Mouse (Mus musculus): ENCODE measurements around the gene Snrnp48. TPM values are rescaled to one million over a fixed set of nuclear protein-coding genes. Genes with fewer than 3 reads are reported as not detected.

The Snrnp48 gene
- 18.6 and 31.0 TPM in 2 replicates for polyA plus RNA-seq (2012; rRNA removed)

GRCm38 (mm10) chr13:38204702-38205482, at the start of gene Snrnp48:
Gene Snrnp48, plus strand, starts transcription at chr13:38204938.
- peak; percentile 68 for DNase-seq (ENCODE audit: low read depth, low spot score)
- under 1% methylated on average over 59 of the region's 59 CpGs for WGBS

DNA sequence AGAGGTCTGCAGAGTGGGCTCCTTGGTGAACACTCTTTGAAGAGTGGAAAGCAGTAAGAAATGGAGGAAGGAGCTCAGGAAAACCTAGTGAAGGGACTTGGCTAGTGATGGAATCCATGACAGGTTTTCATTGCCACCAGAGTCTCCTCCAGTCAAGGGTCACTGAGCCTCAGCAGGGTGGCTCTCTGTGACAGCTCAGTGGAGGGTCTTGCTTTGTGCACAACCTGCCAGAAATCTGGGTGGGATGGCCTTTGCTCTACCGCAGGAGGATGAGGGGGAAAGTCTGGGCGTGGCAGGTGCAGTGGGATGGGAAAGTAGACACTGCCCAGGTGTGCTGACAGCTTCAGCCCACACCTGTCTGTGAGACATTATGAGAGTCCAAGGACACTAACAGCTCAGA, 49.2 kb upstream of the Snrnp48 start:
- 22% methylated on average over 2 of the region's 2 CpGs for WGBS
- DNase-seq (ENCODE audit: low read depth, low spot score): no peak

GRCm38 (mm10) chr13:38157635-38158034, 47.1 kb upstream of the Snrnp48 start:
- WGBS: 28% methylated on average over 6 of the region's 6 CpGs
- no peak for DNase-seq (ENCODE audit: low read depth, low spot score)

GRCm38 (mm10) chr13:38162002-38162401, 42.7 kb upstream of the Snrnp48 start:
- no peak for DNase-seq (ENCODE audit: low read depth, low spot score)
- WGBS: 51% methylated on average over 2 of the region's 2 CpGs

DNA sequence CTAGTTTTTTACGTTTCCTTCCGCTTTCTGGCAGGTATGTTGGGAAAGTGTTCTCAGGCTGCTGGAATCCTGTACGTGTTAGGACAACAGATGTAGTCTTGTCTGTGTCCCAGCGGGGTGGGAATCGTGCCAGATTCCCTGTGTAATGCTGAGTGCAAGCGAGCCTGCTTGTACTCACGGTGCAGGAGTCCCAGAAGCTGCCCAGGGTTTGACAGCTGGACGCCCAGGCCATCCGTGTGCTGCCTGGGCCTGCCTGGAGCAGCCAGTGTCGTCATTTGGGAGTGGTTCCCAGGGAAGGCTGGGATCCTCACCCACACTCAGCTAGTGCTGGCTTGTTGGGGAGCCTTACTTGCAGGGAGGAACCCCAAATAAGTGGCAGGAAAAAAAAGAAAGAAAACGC, 42.1 kb upstream of the Snrnp48 start:
- DNase-seq (ENCODE audit: low read depth, low spot score): no peak

GRCm38 (mm10) chr13:38164932-38165331, 39.8 kb upstream of the Snrnp48 start:
- 60% methylated on average over 11 of the region's 11 CpGs for WGBS
- no peak for DNase-seq (ENCODE audit: low read depth, low spot score)

More for the DNA sequence above, 42.1 kb upstream of the Snrnp48 start:
- WGBS: 11% methylated on average over 11 of the region's 11 CpGs

DNA sequence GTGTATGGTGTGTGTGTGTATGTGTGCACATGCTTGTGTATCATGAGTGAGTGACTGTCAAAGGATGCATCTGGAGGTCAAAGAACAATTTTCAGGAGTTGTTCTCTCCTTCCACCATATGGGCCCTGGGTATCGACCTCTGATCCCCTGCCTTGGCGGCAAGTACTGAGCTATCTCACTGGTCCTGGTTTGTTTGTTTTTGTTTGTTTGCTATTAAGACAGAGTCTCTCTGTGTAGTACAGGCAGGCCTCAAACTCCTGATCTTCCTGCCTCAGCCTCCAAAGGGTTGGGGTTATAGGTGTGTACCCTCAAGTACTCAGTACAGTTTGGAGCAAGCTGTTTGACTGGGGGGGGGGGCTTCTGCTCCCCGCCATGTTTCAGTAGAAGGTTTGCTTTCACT, 37.7 kb upstream of the Snrnp48 start:
- WGBS: 73% methylated on average over 3 of the region's 3 CpGs
- DNase-seq (ENCODE audit: low read depth, low spot score): no peak

DNA sequence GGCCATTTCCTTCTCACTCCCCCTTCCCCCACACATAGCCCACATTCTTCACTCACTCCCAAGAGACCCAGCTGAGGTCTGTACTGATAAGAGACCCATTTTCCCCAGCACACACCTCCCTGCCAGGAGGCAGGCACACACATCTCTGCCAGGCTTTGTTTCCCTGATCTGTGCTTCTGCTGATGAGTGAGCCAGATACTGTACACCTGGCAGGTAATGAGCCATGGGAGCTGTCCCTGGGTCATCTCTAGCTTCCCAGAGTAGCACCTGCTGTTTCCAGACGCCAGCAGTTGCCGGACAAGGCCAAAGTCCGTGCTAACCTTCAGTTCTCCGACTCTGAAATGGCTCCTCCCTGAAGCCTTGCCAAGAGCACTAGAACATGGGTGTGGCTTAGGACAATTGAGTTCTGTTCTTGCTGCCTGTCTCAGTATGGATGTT, 34.0 kb upstream of the Snrnp48 start:
- peak; percentile 98 for DNase-seq (ENCODE audit: low read depth, low spot score)
- WGBS: 26% methylated on average over 4 of the region's 4 CpGs

- 66% methylated on average over 10 of the region's 10 CpGs for WGBS
- DNase-seq (ENCODE audit: low read depth, low spot score): no peak
Observed at GRCm38 (mm10) chr13:38193406-38193805, 11.3 kb upstream of the Snrnp48 start.

- 25% methylated on average over 6 of the region's 6 CpGs for WGBS
- peak; percentile 48 for DNase-seq (ENCODE audit: low read depth, low spot score)
Observed at GRCm38 (mm10) chr13:38201413-38201812, 3.3 kb upstream of the Snrnp48 start.

GRCm38 (mm10) chr13:38204171-38204570, 567 bp upstream of the Snrnp48 start:
- no peak for DNase-seq (ENCODE audit: low read depth, low spot score)
- WGBS: 54% methylated on average over 4 of the region's 4 CpGs

DNA sequence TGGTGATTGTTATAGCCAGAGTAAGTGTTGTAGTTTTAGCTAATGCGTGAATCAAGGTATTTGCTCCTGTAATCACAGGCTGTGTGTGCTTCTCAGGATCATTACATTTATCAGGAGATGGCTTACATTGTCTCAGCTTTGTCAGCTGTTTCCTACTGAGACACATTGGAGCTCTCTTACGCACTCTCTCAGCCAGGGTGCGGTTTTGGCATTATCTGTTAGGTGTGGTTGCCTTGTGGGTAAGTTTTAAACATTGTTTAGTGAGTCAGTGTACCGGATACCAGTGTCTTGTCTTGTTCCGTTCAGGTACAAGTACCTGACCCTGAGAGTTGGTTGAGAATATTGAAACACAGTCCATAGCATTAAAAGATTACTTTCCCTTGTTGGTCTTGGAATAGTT, 6.4 kb downstream of the Snrnp48 start:
- no peak for DNase-seq (ENCODE audit: low read depth, low spot score)
- 73% methylated on average over 5 of the region's 5 CpGs for WGBS

- no peak for DNase-seq (ENCODE audit: low read depth, low spot score)
- WGBS: 96% methylated on average over 3 of the region's 3 CpGs
Observed at GRCm38 (mm10) chr13:38218686-38219085, 13.9 kb downstream of the Snrnp48 start.

GRCm38 (mm10) chr13:38220331-38220730, 15.6 kb downstream of the Snrnp48 start:
- DNase-seq (ENCODE audit: low read depth, low spot score): no peak
- WGBS: 89% methylated on average over 6 of the region's 6 CpGs

- no peak for DNase-seq (ENCODE audit: low read depth, low spot score)
- WGBS: 82% methylated on average over 9 of the region's 9 CpGs
Observed at GRCm38 (mm10) chr13:38230177-38230821, 25.6 kb downstream of the Snrnp48 start.

DNA sequence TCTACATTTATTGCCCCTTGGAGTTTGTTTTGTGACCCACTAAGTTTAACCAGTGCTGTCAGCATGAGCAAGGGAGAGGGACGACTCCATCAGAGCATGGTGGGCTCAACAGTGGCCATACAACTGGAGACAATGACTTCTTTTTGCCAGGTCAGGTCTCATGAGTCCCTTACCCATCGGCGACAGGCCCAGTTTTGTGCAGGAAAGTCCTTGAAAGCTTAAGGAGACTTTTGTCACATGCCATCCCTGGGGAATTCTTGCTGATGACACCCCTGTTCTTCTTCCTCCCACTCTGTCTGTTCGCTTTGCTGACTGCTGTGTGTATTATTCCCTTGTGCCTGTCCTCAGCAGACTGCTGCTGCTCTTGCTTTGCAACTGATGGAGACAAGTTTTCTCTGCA, 27.7 kb downstream of the Snrnp48 start:
- WGBS: 68% methylated on average over 4 of the region's 4 CpGs
- DNase-seq (ENCODE audit: low read depth, low spot score): no peak

- WGBS: 46% methylated on average over 3 of the region's 3 CpGs
- no peak for DNase-seq (ENCODE audit: low read depth, low spot score)
Observed at GRCm38 (mm10) chr13:38232856-38233625, 28.3 kb downstream of the Snrnp48 start.

- DNase-seq (ENCODE audit: low read depth, low spot score): no peak
- WGBS: 75% methylated on average over 5 of the region's 5 CpGs
Observed at GRCm38 (mm10) chr13:38234651-38235050, 29.9 kb downstream of the Snrnp48 start.

- DNase-seq (ENCODE audit: low read depth, low spot score): peak; percentile 18
- 62% methylated on average over 3 of the region's 3 CpGs for WGBS
Observed at GRCm38 (mm10) chr13:38235370-38235769, 30.6 kb downstream of the Snrnp48 start.

DNA sequence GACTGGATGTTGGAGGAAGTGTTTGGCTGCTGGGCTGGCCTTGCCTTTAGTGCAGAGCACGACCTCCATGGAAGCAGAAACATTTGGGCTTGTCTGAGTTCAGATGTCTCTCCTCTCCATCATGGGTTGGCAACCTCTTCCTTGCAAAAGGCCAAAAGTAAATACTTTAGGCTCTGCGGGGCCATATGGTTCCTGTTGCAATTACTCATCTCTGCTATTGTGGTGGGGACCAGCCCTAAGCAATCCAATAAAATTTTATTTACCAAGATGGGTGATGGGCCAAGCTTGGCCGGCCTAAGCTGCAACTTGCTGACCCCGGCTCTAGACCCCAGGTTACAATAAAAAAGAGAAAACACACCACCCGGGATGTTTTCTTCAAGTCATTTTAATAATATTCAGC, 43.4 kb downstream of the Snrnp48 start:
- WGBS: 26% methylated on average over 5 of the region's 5 CpGs
- DNase-seq (ENCODE audit: low read depth, low spot score): peak; percentile 13

All from large intestine, adult 2 months (tissue).